Mouse (Mus musculus): ENCODE data around the gene E130308A19Rik. TPM values are rescaled to one million over a fixed set of nuclear protein-coding genes. Genes with fewer than 3 reads are reported as not detected.

E130308A19Rik gene
- polyA plus RNA-seq, 2 experiments from 2014 or later = 7.6 to 9.1 TPM

DNA sequence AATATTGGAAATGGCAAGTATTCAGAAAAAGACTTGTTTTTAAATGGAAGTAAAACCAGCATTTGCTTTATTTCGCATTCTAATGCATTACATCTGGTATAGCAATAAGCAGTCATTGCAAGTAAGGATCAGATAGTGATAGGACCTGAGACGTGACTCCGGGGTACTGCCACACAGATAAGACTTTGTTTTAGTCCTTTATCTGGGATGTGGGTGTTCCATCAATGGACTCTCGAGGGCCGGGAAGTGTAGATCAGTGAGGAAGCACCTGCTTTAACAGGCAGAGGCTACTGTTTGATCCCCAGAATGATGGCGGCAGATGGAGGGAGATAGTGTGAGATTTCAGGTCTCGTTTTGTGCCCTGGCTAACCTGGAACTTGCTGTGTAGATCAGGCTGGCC lies 105.5 kb downstream of the E130308A19Rik start:
- ATAC-seq = no peak

- ATAC-seq = no peak
Observed at GRCm38 (mm10) chr4:59739321-59739720, 113.3 kb downstream of the E130308A19Rik start.

- no peak for ATAC-seq
Observed at GRCm38 (mm10) chr4:59739882-59740281, 113.9 kb downstream of the E130308A19Rik start.

DNA sequence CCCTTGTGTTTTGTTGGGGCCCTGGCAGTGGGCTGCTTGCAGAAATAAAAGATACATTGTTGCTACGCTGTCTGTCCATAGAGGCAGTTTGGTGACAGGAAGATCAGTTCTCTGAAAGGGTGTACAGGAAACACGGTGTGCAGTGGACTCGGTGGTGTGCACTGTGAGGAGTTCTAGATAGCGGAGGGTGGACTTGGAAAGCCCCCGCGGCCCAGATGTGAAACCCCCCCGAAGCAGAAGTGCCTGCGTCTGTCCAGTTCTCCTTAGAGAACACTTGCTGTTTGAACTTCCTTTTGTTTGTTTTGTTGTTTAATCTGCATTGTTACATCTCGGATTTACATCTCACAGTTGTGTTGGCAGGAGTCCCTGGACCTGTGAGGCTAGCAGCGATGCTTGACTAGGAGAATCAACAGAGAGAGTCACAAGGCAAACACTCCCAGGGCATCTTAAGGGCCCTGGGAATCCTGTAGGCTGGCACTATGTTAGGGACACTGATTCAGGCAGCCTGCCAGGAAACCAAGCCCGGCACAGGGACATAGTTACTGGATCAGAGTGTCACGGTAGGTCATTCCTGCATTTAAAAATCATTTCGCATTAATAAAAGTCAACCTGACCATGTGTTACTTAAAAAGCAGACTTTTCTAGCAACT lies 127.6 kb downstream of the E130308A19Rik start:
- ATAC-seq = no peak

DNA sequence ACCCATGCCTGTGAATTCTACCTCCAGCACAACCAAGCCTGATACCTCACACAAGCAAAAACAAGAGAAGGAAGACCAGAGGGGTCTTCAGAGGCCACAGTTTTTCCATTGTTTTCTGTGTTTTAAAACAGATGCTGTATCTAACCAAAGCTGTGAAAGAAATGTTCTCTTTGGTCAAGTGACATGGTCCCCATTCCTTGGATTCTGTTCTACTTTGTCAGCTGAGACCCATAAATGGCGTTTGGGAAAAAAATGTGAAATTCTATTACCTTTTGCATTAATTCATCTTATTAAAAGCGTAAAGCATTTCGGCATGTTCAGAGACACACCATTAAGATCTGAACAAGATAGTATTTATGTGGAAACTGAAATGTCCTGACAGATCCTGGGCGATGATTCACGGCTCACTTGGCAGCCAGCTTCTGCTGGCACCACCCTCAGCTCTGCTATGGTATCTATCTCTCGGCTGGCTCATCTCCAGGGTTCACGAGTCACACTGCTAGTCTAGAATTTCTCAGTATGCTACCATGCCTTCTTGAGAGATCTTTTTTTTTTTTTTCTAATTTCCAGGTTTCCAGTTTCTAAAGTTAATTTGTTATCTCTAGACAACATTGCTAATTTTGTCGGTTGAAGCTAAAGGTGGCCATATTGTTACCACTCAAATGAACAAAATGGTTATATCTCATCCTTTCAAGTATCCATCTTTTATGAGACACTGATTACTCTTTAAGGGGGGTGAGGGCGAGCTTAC lies 130.5 kb downstream of the E130308A19Rik start:
- no peak for ATAC-seq

GRCm38 (mm10) chr4:59757452-59758435 lies 131.7 kb downstream of the E130308A19Rik start:
- ATAC-seq = no peak

DNA sequence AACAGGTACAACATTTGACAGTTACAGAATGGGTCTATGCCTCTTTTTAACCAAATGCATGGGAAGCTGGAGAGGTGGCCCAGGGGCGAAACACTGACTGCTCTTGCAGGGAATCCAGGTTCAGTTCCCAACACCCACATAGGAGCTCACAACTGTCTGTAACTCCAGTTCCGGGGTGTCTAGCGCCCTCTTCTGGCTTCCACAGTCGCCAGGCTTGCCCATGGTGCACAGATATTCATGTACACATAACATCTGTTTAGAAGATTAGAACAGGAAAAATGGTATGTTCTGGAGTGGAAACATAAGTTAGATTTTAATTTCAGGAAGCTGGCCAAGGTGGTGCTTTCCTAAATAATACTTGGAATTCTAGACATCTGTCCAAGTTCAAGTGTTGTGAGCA lies 134.0 kb downstream of the E130308A19Rik start:
- ATAC-seq = no peak

DNA sequence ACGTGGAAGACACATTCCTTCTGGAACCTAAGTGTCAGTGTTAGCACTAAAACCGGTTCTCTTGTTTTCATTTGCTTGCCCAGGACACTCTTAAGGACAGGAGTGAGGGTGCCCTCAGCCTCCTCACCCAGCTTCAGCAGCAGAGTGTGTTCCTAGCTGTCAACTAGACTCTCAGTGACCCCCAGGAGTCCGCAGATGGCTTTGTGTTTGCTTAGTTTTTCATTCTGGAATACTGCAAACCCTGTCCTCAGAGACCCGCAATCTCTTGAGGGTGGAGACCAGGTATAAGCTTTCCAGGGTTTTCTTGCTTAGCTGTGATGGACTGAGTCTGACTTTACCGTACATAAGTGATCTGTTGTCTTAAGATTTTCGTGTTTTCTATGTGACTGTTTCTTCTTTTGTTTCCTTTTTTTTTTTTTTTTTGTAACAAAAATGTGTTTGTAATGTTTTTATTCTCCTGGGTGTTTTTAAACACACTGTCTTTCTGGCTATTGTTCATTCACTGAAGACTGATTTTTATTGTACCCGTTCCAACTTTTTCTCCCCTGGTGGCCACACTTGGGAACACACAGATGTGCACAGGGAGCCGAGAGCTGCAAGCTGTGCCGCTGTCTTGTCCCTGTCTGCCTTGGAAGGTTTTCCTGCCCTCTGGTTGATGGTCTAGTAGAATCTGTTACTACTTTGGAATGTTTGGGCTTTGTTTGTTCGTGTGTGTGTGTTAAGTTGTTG lies 134.8 kb downstream of the E130308A19Rik start:
- ATAC-seq = no peak

DNA sequence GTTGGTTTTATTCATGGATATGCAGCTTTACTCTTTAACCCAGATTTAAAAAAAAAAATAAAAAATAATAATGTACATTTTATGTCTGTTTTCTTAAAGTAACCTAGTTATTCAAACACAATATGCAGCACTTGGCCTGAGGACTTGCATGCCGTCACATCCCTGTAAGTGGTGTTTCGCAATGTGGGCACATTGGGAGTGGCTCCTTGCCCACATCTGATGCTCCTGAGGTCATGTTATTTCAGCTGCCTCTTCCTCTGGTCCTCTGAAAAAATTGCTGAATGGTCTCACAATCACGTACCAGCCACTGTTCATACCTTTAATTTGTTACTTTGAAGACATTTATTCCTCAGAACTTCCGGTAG lies 135.3 kb downstream of the E130308A19Rik start:
- no peak for ATAC-seq

DNA sequence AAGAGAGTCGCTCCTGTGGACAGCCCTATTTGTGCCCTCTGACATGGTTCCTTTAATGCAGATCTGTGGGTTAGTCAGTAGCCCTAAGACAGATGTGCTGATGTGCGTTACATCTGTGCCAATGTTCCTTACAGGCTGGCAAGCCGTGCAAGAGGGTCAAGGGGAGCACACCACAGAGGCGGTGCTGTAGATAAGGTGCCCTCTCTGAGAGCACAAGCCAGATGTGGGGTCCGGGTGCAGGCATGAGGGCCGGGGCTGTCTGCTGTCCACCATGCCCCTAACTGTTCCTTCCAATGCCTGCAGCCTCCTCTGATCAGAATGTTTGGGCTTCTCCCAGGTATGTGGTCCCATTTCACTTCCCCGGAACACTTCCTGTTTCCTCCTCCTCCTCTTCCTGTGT lies 138.9 kb downstream of the E130308A19Rik start:
- ATAC-seq = no peak

DNA sequence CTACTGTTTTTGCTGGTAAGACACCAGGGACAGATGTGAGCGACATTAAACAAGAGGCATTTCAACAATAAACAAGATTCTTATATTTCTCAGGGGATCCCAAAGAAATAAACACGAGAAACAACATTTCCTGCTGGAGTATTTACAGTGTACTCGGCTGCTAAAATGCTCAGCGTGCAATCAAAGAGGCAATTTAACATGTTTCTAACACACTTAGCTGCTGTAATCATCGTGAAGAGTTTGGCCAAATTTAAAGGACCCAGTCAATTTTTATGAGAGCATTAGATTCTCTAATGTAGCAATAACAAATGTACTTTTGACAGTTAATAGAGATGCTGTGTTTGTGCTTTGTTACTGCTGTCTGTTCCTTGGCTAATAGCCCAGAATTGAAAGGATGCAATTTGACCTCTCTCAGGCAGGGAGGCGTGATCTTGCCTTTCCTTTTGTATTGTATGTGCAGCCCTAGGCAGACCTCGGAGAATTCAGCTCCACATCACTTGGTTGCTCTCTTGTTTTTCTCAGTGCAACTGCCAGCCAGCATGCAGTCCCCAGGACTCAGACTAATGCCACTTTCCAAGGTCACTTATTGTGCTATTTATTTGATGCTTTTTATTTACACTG lies 139.5 kb downstream of the E130308A19Rik start:
- ATAC-seq = no peak

- ATAC-seq = no peak
Observed at GRCm38 (mm10) chr4:59767717-59768116, 141.7 kb downstream of the E130308A19Rik start.

GRCm38 (mm10) chr4:59772171-59772879 lies 146.3 kb downstream of the E130308A19Rik start:
- no peak for ATAC-seq

DNA sequence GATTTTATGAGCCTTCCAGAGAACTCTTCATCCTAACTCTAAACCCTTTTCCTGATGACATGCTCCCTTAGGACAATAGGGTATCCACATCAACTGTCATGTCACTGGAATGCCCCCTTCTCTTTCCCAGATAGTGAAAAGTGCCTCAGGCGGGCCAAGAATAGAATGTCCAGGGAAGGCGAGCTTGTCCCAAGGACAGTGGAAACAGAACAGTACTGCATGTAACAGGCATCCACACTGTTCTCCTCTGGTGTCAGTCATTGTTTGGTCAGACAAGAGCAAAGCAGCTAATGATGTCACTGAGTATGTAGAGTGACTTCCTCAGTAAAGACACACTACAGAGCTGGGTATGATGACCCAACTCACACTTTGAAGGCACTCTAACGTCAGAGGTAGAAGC lies 151.8 kb downstream of the E130308A19Rik start:
- no peak for ATAC-seq

- no peak for ATAC-seq
Observed at GRCm38 (mm10) chr4:59780568-59780967, 154.6 kb downstream of the E130308A19Rik start.

DNA sequence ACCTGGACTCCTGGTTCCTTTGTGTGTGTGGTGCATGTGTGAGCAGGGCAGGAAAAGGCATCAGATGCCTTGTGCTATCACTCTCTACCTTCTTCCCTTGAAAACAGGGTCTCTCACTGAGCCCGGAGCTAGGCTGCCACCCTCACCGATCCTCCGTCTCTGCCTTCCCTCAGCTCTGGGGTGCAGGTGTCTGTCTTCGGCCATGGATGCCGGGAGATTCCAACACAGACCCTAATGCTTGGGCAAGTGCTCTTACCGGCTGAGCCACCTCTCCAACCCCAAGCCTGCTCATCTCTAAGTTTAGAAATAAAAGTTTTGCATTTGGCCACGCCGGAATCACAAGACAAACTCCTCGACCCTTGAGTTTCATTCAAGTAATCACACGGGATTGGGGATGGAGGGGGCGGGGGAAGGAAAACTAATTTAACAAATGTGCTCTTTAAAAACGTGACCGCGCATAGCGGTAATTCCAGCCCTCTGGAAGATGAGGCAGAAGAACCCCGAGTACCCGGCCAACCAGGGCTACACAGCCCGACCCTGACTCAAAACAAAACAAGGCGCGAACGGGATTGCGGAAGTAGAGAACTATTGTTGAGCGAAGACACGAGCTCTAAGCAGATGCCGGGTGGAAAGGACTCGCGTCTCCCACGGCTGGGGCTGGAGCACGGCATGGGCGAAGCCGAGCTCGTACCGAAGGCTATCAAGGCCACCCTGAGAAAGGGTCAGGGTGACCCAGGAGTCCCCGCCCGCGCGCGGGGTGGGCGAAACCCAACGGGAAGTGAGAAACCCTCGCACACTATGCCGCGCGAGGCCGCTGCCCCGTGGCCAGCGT lies 157.1 kb downstream of the E130308A19Rik start:
- ATAC-seq = peak; percentile 13

GRCm38 (mm10) chr4:59783685-59784279 lies 157.8 kb downstream of the E130308A19Rik start:
- peak; percentile 95 for ATAC-seq

DNA sequence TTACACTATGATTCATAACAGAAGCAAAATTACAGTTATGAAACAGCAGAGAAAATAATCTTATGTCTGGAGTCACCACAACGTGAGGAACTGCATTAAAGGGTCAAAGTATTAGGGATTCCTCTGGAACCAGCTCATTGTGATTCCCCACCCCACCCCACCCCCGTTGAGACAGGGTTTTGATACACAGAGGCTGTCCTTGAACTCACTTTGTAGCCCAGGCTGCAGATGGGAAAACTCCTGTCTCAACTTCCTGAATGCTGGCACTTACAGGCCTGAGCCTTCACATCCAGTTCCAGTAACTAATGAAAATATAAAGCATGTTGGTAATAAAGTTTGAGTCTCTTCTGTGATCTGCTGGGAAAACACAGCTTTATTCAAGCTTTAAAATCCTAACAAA lies 159.4 kb downstream of the E130308A19Rik start:
- ATAC-seq = no peak

GRCm38 (mm10) chr4:59786661-59787060 lies 160.7 kb downstream of the E130308A19Rik start:
- peak; percentile 22 for ATAC-seq

GRCm38 (mm10) chr4:59787126-59787525 lies 161.1 kb downstream of the E130308A19Rik start:
- no peak for ATAC-seq

All from activated CD4-positive, CD25-positive, alpha-beta regulatory T cell, adult 4 months (primary cell).